Mouse (Mus musculus): ENCODE measurements around the gene Smpd1. TPM values are rescaled to one million over a fixed set of nuclear protein-coding genes. Genes with fewer than 3 reads are reported as not detected.

Gene Smpd1
- polyA plus RNA-seq, 1 experiment from 2014 or later, result 37.1 TPM

DNA sequence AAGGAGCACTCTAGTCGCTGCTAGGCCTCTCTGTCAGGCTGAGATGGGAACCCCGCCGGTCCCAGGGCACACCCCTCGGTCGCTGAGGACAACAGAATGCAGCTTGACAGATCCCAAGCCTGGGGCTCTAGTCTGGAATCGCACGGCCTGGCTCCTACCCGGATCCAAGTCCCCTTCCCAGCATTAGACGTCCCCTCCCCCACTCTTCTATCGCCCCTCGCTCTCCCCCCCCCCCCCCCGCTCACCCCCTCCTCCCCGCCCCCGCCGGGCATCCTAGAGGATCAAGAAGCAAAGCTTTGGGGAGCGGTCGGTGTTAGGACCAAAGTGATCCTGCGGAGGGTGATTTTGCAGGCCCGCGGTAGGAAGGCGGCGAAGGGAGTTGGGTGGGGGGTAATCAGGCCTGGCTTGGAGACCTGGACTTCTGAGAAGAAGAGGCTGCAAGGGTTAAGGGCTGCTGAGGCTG lies 26.5 kb downstream of the Smpd1 start:
- no peaks in the 10 kb centered on the region for H3K27me3 ChIP-seq
- no peaks in the 10 kb centered on the region for H3K9me3 ChIP-seq
- H3K4me2 ChIP-seq, result peak overlapping the region; percentile 81
- H3K9ac ChIP-seq, result peak overlapping the region; percentile 84
- ATAC-seq (ENCODE audit: insufficient number of reproducible peaks, insufficient read depth, low FRiP score, low TSS enrichment, low read depth), result peak; percentile 27
- H3K4me1 ChIP-seq, result peaks cover 28% of the 10 kb centered on the region
- H3K27ac ChIP-seq, result peak overlapping the region; percentile 76
- H3K4me3 ChIP-seq, result peak overlapping the region; percentile 78
- H3K36me3 ChIP-seq, result no peaks in the 10 kb centered on the region
- 2% methylated on average over 18 of the region's 22 CpGs for WGBS

DNA sequence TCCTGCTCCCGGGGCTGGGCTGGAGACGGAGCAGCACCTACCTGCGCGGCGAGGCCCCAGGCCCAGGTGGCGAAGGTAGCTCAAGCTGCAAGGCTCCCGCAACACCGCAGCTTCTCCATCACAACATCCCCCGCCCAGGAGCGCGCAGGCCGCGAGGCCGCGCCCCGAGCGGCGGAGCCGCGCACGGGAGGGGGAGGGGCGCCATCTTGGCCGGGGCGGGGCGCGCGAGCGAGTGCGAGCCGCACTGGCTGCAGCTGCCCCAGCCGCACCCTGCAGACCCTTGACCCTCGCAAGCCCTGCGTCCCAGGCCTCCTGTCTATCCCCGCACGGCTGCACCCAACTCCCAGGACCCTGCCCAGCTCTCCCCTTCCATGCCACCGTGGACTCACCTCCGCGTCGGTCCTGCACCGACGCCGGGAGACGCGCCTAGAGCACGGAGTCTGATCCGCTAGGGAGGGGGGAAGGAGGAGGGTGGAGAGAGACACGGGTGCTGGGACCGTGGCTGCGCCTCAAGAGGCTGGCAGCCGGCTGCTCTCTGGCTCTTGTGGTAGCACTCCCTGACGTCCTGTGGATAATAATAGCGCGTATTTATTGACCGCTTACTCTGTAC lies 27.0 kb downstream of the Smpd1 start, which contains the start of gene Apbb1:
Gene Apbb1, minus strand, starts transcription at position 560 of the 610 bp plus-strand sequence.
- H3K4me2 ChIP-seq, result peak within 1 kb of the TSS; percentile 81
- peak within 1 kb of the TSS; percentile 78 for H3K4me3 ChIP-seq
- H3K9ac ChIP-seq, result peak within 1 kb of the TSS; percentile 84
- 0% methylated on average over 50 of the region's 54 CpGs for WGBS
- no peaks in the 10 kb centered on the region for H3K36me3 ChIP-seq
- H3K27ac ChIP-seq, result peak within 1 kb of the TSS; percentile 76
- H3K4me1 ChIP-seq, result peaks cover 23% of the 10 kb centered on the region
- no peaks in the 10 kb centered on the region for H3K9me3 ChIP-seq
- peak; percentile 86 for ATAC-seq (ENCODE audit: insufficient number of reproducible peaks, insufficient read depth, low FRiP score, low TSS enrichment, low read depth)
- H3K27me3 ChIP-seq, result no peaks in the 10 kb centered on the region

DNA sequence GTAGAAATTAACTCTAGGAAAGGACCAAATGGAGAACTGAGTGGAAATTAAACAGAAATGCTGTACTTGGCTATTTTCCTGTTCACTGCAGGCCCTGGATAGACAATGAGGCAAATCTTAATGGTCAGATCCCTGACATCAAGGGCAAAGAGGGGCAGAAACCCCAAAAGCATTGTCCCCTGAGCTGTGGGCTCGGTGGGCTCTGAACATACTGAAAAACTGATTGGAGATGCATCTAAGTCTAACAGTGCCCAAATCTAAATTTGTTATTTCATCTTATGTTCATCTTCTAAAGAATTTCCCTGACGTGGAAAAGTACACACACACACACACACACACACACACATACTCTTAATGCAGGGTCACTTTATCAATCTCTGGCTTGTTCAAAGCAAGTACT lies 27.8 kb downstream of the Smpd1 start:
- no peaks in the 10 kb centered on the region for H3K27me3 ChIP-seq
- no peaks in the 10 kb centered on the region for H3K36me3 ChIP-seq
- peak overlapping the region; percentile 78; the same call in 1 of the 2 replicates for H3K4me3 ChIP-seq
- H3K27ac ChIP-seq, result no peak overlapping the region
- ATAC-seq (ENCODE audit: insufficient number of reproducible peaks, insufficient read depth, low FRiP score, low TSS enrichment, low read depth), result no peak
- 0 out of 2 replicates have a peak overlapping the region, but pooled peaks have one; percentile 84 for H3K9ac ChIP-seq
- H3K4me2 ChIP-seq, result peak overlapping the region; percentile 81
- 63% methylated on average over 2 of the region's 2 CpGs for WGBS
- no peaks in the 10 kb centered on the region for H3K9me3 ChIP-seq
- H3K4me1 ChIP-seq, result peaks cover 16% of the 10 kb centered on the region

DNA sequence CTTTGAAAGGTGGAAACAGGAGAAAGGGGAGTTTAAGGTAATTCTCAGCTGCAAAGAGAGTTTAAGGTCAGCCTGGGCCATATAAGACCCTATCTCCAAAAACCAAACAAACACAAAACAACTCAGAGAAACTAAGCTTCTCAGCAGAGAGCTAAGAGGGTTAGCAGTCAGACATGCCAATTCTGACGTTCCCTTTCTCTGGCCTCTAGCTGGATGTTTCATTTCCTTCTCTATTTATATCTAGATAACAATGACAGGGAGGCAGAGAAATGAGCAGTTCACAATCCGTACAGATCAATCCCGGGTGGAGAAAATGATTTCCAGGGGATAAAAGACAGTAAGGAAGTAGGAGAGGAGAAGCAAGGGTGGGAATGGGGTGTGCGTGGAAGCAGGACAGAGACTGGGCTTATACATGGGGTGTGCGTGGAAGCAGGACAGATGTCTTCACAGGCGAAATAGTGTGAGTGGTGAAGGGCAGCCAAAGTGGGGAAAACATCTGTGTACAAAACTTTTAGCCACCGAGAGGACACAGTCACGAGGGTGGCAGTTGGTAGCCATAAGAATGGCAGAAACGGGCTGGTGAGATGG lies 34.3 kb downstream of the Smpd1 start:
- H3K4me2 ChIP-seq, result no peak overlapping the region
- H3K4me3 ChIP-seq, result no peak overlapping the region
- no peaks in the 10 kb centered on the region for H3K36me3 ChIP-seq
- 73% methylated on average over 9 of the region's 9 CpGs for WGBS
- H3K27ac ChIP-seq, result no peak overlapping the region
- no peaks in the 10 kb centered on the region for H3K9me3 ChIP-seq
- ATAC-seq (ENCODE audit: insufficient number of reproducible peaks, insufficient read depth, low FRiP score, low TSS enrichment, low read depth), result no peak
- no peak overlapping the region for H3K9ac ChIP-seq
- no peaks in the 10 kb centered on the region for H3K27me3 ChIP-seq
- H3K4me1 ChIP-seq, result no peaks in the 10 kb centered on the region

DNA sequence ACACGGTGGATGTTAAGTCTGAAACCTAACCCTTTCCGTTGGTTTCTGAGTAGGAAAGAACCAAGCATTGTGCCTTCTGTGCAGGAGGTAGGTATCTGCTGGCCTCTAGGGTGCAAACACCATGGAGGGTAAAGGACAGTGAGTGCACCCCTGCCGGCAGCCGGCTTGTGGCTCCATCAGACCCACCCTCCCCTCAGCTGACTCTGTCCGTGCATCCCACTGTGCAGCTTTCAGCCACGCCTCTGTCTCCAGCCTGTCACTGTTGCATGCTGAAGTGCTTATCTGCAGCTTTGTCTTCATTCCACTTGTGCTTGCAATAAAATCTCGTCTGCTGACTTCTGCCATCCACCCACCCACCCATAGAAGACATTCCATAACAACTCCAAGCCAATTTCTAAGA lies 35.9 kb downstream of the Smpd1 start:
- H3K27ac ChIP-seq, result no peak overlapping the region
- H3K4me1 ChIP-seq, result no peaks in the 10 kb centered on the region
- no peak overlapping the region for H3K4me2 ChIP-seq
- ATAC-seq (ENCODE audit: insufficient number of reproducible peaks, insufficient read depth, low FRiP score, low TSS enrichment, low read depth), result no peak
- H3K9ac ChIP-seq, result no peak overlapping the region
- WGBS, result 22% methylated on average over 7 of the region's 7 CpGs
- H3K4me3 ChIP-seq, result no peak overlapping the region
- H3K9me3 ChIP-seq, result no peaks in the 10 kb centered on the region
- H3K36me3 ChIP-seq, result no peaks in the 10 kb centered on the region
- H3K27me3 ChIP-seq, result no peaks in the 10 kb centered on the region

DNA sequence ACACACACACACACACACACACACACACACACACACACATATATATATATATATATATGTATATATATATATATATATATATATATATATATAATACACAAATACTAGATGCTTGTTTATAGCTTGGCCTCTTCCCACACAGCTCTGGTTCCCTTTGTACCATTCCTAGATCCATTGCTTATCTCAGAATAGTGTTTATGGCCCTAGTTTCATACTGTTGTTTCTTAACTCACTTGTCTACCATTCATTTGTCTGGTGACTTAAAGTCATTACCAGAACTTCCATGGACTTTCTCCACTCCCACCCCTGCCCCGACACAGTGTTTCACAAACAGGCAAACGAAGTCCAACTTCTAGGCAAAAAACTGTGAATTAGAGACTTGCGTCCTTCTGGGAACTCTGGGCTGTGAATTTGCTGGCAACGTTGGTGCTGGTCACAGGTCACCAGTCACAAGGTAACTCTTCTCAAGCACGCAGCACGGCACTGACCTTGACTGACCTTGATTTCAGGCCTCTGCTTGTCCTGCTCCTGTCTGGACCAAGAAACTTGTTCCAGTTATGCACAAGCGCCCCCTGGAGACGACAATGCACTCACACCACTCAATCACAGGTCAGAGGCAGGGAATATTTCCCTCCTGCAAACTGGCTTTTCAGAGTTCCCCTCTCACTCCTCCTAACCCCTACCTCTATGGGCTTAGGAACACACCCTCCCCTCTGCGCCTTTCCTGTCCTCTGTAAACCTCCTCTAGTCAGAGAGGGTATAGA lies 48.9 kb downstream of the Smpd1 start:
- Histone ChIP-seq H3K9me3 (peaks cover 5% of the 10 kb centered on the region; the same call in 1 of the 2 replicates), H3K27ac (no peak overlapping the region), H3K36me3 (no peaks in the 10 kb centered on the region), H3K4me3 (no peak overlapping the region), H3K9ac (no peak overlapping the region), H3K27me3 (no peaks in the 10 kb centered on the region), H3K4me1 (peaks cover 3% of the 10 kb centered on the region), H3K4me2 (no peak overlapping the region)
- ATAC-seq (ENCODE audit: insufficient number of reproducible peaks, insufficient read depth, low FRiP score, low TSS enrichment, low read depth), result 0 out of 2 replicates have a peak, but pooled peaks have one; percentile 26
- 33% methylated on average over 9 of the region's 9 CpGs for WGBS

Other genes with a start within 250 kb of the Smpd1 start
- gene Olfr689, start 243.2 kb upstream of the Smpd1 start, polyA plus RNA-seq (2015; fragmentation: Nextera tagmentation; extraction: Ambion mirVana), result 0.08 TPM in 1 of 2 replicates, not detected in the other
- gene Olfr690, start 220.3 kb upstream of the Smpd1 start, polyA plus RNA-seq (2015; fragmentation: Nextera tagmentation; extraction: Ambion mirVana), result not detected in 2 replicates
- 0.35 and 0.51 TPM in 2 replicates for gene Olfr691, start 212.1 kb upstream of the Smpd1 start, polyA plus RNA-seq (2015; fragmentation: Nextera tagmentation; extraction: Ambion mirVana)
- gene Olfr692, start 186.1 kb upstream of the Smpd1 start, polyA plus RNA-seq (2015; fragmentation: Nextera tagmentation; extraction: Ambion mirVana), result not detected in 2 replicates
- not detected in 2 replicates for gene Gm5901, start 179.3 kb upstream of the Smpd1 start, polyA plus RNA-seq (2015; fragmentation: Nextera tagmentation; extraction: Ambion mirVana)
- 41.8 and 48.3 TPM in 2 replicates for gene Fam160a2, start 154.3 kb upstream of the Smpd1 start, polyA plus RNA-seq (2015; fragmentation: Nextera tagmentation; extraction: Ambion mirVana)
- gene Cnga4, start 149.8 kb upstream of the Smpd1 start, polyA plus RNA-seq (2015; fragmentation: Nextera tagmentation; extraction: Ambion mirVana), result 0.10 TPM in 1 of 2 replicates, not detected in the other
- 0.48 and 0.52 TPM in 2 replicates for gene Cckbr, start 128.6 kb upstream of the Smpd1 start, polyA plus RNA-seq (2015; fragmentation: Nextera tagmentation; extraction: Ambion mirVana)
- gene Cavin3, start 72.1 kb upstream of the Smpd1 start, polyA plus RNA-seq (2015; fragmentation: Nextera tagmentation; extraction: Ambion mirVana), result 72.5 and 73.3 TPM in 2 replicates
- gene Apbb1, start 27.3 kb downstream of the Smpd1 start, polyA plus RNA-seq (2015; fragmentation: Nextera tagmentation; extraction: Ambion mirVana), result 59.9 and 62.3 TPM in 2 replicates
- gene Hpx, start 45.8 kb downstream of the Smpd1 start, polyA plus RNA-seq (2015; fragmentation: Nextera tagmentation; extraction: Ambion mirVana), result 0.37 and 3.7 TPM in 2 replicates
- 41.3 and 49.1 TPM in 2 replicates for gene Trim3, start 79.2 kb downstream of the Smpd1 start, polyA plus RNA-seq (2015; fragmentation: Nextera tagmentation; extraction: Ambion mirVana)
- 161 and 178 TPM in 2 replicates for gene Timm10b, start 85.7 kb downstream of the Smpd1 start, polyA plus RNA-seq (2015; fragmentation: Nextera tagmentation; extraction: Ambion mirVana)
- 81.4 and 85.5 TPM in 2 replicates for gene Arfip2, start 86.1 kb downstream of the Smpd1 start, polyA plus RNA-seq (2015; fragmentation: Nextera tagmentation; extraction: Ambion mirVana)
- gene Gm45799, start 86.2 kb downstream of the Smpd1 start, polyA plus RNA-seq (2015; fragmentation: Nextera tagmentation; extraction: Ambion mirVana), result 32.4 and 35.2 TPM in 2 replicates
- 1.1 and 1.6 TPM in 2 replicates for gene Dnhd1, start 96.5 kb downstream of the Smpd1 start, polyA plus RNA-seq (2015; fragmentation: Nextera tagmentation; extraction: Ambion mirVana)
- gene Ilk, start 182.2 kb downstream of the Smpd1 start, polyA plus RNA-seq (2015; fragmentation: Nextera tagmentation; extraction: Ambion mirVana), result 253 and 273 TPM in 2 replicates
- 43.4 and 48.9 TPM in 2 replicates for gene Rrp8, start 183.0 kb downstream of the Smpd1 start, polyA plus RNA-seq (2015; fragmentation: Nextera tagmentation; extraction: Ambion mirVana)
- gene Taf10, start 190.0 kb downstream of the Smpd1 start, polyA plus RNA-seq (2015; fragmentation: Nextera tagmentation; extraction: Ambion mirVana), result 126 and 137 TPM in 2 replicates
- gene Tpp1, start 197.9 kb downstream of the Smpd1 start, polyA plus RNA-seq (2015; fragmentation: Nextera tagmentation; extraction: Ambion mirVana), result 44.0 and 45.8 TPM in 2 replicates
- 21.0 and 21.5 TPM in 2 replicates for gene Dchs1, start 233.3 kb downstream of the Smpd1 start, polyA plus RNA-seq (2015; fragmentation: Nextera tagmentation; extraction: Ambion mirVana)

Data from embryonic facial prominence, embryonic 13.5 days (tissue).